Mouse (Mus musculus) spleen, postnatal 10 days (tissue): Measurements from ENCODE around the gene Smim4.
A peak's percentile ranks its signal among the peaks of the same experiment; 100 is the strongest.

Experiments used
- DNase-seq, 2 experiments: peaks; one replicate each; pipeline ENCODE4 v3.0.0; 2021 to 2022; ENCODE audit warnings: low spot score in 2 of 2

The Smim4 gene

DNA sequence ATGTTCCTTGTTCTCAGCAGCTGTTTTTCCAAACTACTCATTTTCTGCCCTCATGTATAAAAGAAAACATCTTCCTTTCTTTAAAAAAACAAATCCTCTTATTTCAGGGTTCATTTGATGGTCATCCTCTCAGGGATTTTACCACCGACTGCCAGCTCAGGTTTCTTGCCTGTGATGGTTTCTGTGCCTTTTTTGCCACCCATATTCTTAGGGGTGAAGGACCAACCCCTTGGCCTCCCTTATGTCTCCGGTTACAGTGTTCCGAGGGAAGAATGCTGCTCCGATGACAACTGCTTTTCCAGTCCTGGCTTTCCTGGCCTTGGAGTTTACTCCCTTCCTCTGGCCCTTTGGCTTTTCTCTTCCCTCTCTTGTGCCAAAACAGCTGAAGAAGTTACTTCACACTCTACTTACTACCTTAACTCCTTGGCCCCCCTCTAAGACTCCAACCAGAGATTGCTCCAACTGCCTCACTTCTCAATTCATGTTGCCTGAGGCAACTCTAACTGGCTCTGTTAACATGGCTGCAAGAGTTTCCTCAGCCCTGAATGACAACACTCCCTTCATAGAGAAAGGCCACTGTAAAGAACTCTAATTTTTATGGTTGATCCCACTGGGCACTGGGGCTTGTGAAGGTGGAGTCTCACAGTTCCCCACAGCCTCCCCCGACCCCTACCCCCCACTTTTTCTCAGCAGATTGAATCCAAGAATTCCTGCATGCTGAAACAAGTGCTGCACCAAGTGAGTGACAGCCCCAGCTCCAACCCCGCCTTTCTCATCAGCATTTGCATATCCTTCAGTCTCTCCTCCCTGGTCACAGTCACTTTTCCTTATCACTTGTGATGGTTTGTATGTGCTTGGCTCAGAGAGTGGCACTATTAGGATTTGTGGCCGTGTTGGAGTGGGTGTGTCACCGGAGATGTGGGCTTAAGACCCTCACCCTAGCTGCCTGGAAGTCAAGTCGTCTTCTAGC is 3.4 kb downstream of the Smim4 start:
- no peak for DNase-seq

- DNase-seq: no peak
These were observed 13.2 kb downstream of the Smim4 start for GRCm38 (mm10) chr14:31115522-31115921.

DNA sequence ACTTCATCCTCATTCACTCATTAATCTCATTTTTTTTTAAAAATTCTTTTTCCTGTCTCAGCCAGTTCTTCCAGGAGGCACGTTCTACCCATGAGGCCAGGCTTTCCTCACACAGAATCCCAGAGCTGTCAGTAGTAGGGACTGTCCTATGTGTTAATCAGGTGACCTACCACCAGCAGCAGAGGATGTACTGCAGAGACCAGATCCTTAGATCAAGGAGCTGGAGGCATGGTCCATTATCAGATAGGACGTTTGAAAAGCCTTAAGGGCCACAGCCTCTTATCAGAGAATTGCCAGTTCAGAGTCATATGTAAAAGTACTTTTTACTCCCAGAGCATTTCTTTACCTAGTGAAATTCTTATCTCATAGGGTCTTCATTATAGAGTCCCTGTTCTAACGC is 14.7 kb downstream of the Smim4 start:
- DNase-seq: no peak

- DNase-seq: no peak
These were observed 16.6 kb downstream of the Smim4 start for GRCm38 (mm10) chr14:31112187-31112586.

DNA sequence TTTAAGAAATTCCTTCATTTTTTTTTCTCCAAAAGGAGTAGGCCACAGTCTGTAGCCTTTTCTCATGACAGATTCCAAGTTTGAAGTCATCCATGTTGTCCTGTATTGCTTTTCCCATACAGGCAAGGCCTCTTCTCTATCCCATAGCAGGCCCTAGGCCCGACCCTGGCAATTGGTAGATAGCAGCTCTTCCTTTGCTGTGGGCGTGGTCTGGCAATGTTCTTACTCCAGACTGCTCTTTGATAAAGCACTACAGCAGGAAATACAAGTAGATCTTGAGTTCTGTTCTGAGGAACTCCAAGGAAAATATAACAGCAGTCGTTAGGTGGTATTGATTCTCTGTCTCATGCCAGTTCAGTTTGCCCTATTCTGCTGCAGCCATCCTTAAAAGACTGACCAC is 18.1 kb downstream of the Smim4 start:
- peak in 1 of 2 experiments; percentile 42 for DNase-seq

GRCm38 (mm10) chr14:31105156-31105555 is 23.6 kb downstream of the Smim4 start:
- DNase-seq: no peak

GRCm38 (mm10) chr14:31089918-31090317 is 38.8 kb downstream of the Smim4 start:
- no peak for DNase-seq

DNA sequence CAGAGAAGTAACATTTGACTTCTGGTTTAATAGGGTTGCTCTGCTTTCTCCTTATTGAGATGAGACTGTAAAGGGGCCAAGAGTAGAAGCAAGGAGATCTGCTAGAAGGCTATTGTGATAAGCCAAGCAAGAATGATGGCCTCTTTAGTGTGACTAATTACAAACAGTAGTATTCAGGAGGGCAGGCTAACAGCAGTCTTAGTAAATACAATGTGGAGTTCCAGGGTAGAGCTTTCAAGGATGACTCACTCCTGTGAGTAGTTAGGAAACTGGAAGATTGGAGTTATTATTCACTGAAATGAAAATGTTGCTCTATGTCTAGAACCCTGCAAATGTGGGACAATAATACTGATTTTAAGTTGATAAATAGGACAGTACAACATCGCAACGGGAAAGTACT is 40.2 kb downstream of the Smim4 start:
- DNase-seq: no peak

GRCm38 (mm10) chr14:31087433-31087832 is 41.3 kb downstream of the Smim4 start:
- no peak for DNase-seq

GRCm38 (mm10) chr14:31081147-31081546 is 47.6 kb downstream of the Smim4 start:
- DNase-seq: no peak

- no peak for DNase-seq
These were observed 49.3 kb downstream of the Smim4 start for GRCm38 (mm10) chr14:31079313-31080028.

- DNase-seq: no peak
These were observed 50.1 kb downstream of the Smim4 start for GRCm38 (mm10) chr14:31078597-31079208.

- DNase-seq: no peak
These were observed 59.5 kb downstream of the Smim4 start for GRCm38 (mm10) chr14:31069086-31069733.

DNA sequence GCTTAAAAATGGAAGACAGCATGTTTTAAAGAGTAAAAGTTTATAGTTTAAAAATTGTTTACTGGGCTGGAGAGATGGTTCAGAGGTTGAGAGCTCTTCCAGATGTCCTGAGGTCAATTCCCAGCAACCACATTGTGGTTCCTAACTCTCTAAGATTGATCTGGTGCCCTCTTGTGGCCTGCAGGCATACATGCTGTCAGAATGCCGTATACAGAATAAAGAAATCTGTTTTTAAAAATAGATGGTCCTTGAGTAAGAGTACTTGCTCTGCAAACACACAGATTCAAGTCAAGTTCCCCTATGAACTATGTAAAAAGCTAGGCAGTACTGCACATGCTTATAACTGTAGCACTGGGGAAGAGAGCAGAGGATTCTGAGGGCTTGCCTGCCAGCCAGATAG is 66.5 kb downstream of the Smim4 start:
- DNase-seq: peak in 1 of 2 experiments; percentile 45

GRCm38 (mm10) chr14:31045817-31046216 is 82.9 kb downstream of the Smim4 start:
- DNase-seq: peak in 1 of 2 experiments; percentile 27

- no peak for DNase-seq
These were observed 83.5 kb downstream of the Smim4 start for GRCm38 (mm10) chr14:31045296-31045695.
